Mouse (Mus musculus): ENCODE results near the gene Taf3. TPM values are rescaled to one million over a fixed set of nuclear protein-coding genes. Genes with fewer than 3 reads are reported as not detected.

Taf3 gene
- total RNA-seq, 2 experiments from 2014 or later: 12.9 to 13.9 TPM

- DNase-seq (ENCODE audit: extremely low spot score in 1 of 2, low spot score in 1 of 2): no peak
Observed at GRCm38 (mm10) chr2:9879092-9879491, 169.3 kb downstream of the Taf3 start.

- no peak for DNase-seq (ENCODE audit: extremely low spot score in 1 of 2, low spot score in 1 of 2)
Observed at GRCm38 (mm10) chr2:9878564-9879081, 169.8 kb downstream of the Taf3 start.

GRCm38 (mm10) chr2:9877966-9878563 is 170.3 kb downstream of the Taf3 start:
- DNase-seq (ENCODE audit: extremely low spot score in 1 of 2, low spot score in 1 of 2): no peak

- DNase-seq (ENCODE audit: extremely low spot score in 1 of 2, low spot score in 1 of 2): no peak
Observed at GRCm38 (mm10) chr2:9877326-9877690, 171.1 kb downstream of the Taf3 start.

GRCm38 (mm10) chr2:9876621-9877325 is 171.6 kb downstream of the Taf3 start:
- DNase-seq (ENCODE audit: extremely low spot score in 1 of 2, low spot score in 1 of 2): no peak

- no peak for DNase-seq (ENCODE audit: extremely low spot score in 1 of 2, low spot score in 1 of 2)
Observed at GRCm38 (mm10) chr2:9875676-9876357, 172.6 kb downstream of the Taf3 start.

- DNase-seq (ENCODE audit: extremely low spot score in 1 of 2, low spot score in 1 of 2): no peak
Observed at GRCm38 (mm10) chr2:9875220-9875619, 173.2 kb downstream of the Taf3 start.

- no peak for DNase-seq (ENCODE audit: extremely low spot score in 1 of 2, low spot score in 1 of 2)
Observed at GRCm38 (mm10) chr2:9874467-9875219, 173.8 kb downstream of the Taf3 start.

GRCm38 (mm10) chr2:9873757-9874156 is 174.6 kb downstream of the Taf3 start:
- DNase-seq (ENCODE audit: extremely low spot score in 1 of 2, low spot score in 1 of 2): no peak

GRCm38 (mm10) chr2:9872682-9873081 is 175.7 kb downstream of the Taf3 start:
- DNase-seq (ENCODE audit: extremely low spot score in 1 of 2, low spot score in 1 of 2): no peak

GRCm38 (mm10) chr2:9871798-9872197 is 176.6 kb downstream of the Taf3 start:
- no peak for DNase-seq (ENCODE audit: extremely low spot score in 1 of 2, low spot score in 1 of 2)

GRCm38 (mm10) chr2:9871141-9871716 is 177.2 kb downstream of the Taf3 start:
- DNase-seq (ENCODE audit: extremely low spot score in 1 of 2, low spot score in 1 of 2): no peak

GRCm38 (mm10) chr2:9867092-9867825 is 181.1 kb downstream of the Taf3 start:
- DNase-seq (ENCODE audit: extremely low spot score in 1 of 2, low spot score in 1 of 2): no peak

Other genes with a start within 250 kb of the Taf3 start
- gene 4930412O13Rik, start 167.3 kb downstream of the Taf3 start, total RNA-seq (2021): not detected
- not detected for gene 9230102O04Rik, start 159.1 kb downstream of the Taf3 start, total RNA-seq (2021)
- not detected for gene Gata3, start 158.6 kb downstream of the Taf3 start, total RNA-seq (2021)
- gene Atp5c1, start 31.9 kb upstream of the Taf3 start, total RNA-seq (2021): 100 to 1,000 TPM; 261 to 293 TPM
- 10 to 100 TPM; 12.5 to 13.6 TPM for gene Kin, start 32.0 kb upstream of the Taf3 start, total RNA-seq (2021)
- 1 to 10 TPM; 1.6 to 2.1 TPM for gene Itih2, start 82.8 kb upstream of the Taf3 start, total RNA-seq (2021)
- gene Itih5, start 105.0 kb upstream of the Taf3 start, total RNA-seq (2021): 10 to 100 TPM; 14.4 to 15.8 TPM